Mouse (Mus musculus): ENCODE data around the gene Mlxipl.
A peak's percentile ranks its signal among the peaks of the same experiment; 100 is the strongest.
"Not testable (repeated sequence)": the region's sequence is repeated elsewhere in the genome, so short reads cannot be mapped to it uniquely, and the experiment has no call there.

Gene Mlxipl

GRCm38 (mm10) chr5:135089653-135090052 is at the start of gene Mlxipl:
Mlxipl (plus strand) TSS chr5:135089890.
- no peak for DNase-seq (ENCODE audit: low spot score)

DNA sequence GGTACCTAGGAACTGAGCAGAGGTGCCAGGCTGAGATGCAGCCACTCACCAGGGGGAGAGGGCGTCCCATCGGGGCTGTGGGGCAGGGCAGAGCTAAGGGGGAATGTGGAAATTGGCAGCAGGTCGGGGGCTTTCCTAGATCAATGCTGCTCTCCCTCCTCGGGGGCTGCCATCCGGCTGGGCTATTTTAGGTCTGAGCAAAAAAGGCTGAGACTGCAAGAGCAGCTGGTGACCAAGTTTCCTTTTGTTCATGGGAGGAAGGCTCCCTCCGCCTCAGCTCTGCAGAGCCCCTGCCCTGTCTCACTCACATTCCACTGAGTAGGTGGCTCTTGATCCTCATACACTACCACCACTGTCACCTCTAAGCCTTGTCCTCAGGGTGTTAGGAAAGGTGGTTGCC is 49.6 kb upstream of the Mlxipl start:
- no peak for DNase-seq (ENCODE audit: low spot score)

DNA sequence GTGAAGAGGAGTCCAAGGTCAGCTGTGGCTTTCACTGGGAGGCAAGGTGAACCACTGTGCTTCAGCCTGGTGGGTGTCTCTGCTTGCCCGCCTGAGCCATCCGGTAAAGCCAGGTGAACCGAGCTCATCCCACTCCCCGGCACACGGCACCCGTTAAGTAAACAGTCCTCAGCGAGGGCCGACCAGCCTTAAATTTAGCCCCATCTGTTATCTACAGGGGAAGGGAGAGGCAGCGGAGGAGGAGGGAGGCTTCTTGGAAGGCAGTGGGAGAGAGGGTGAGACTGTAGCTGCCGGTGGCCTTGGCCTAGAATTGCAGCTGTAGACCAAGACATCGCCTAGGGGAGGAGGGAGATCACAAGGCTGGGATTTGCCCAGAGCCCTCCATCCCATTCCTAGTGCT is 48.9 kb upstream of the Mlxipl start:
- DNase-seq (ENCODE audit: low spot score), result no peak

DNA sequence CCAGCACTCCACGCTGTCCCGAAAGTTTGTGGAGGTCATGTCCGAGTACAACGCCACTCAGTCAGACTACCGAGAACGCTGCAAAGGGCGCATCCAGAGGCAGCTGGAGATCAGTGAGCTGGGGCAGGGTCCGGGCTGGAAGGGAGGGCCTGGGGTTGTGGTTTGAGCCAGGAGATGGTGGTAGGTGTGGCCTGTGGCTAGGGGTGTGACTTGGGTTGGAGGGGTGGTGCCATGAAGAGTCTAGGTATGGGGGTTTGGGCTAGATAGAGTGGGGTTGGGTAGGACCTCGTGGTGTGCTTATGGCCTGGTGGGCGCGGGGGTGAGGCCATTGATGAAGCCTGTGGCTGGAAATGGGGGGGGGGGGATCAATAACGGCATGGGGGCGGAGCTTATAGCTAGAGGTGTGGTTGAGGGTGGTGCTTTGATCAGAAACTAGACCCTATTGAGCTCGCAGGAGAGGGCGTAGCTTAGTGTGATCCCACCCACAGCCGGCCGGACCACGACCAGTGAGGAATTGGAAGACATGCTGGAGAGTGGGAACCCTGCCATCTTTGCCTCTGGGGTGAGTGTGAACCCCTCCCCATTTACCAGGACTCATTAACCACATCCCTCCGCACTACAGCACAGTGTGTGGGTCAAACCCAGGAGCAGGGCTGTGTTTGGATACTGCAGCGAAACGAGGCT is 47.4 kb upstream of the Mlxipl start:
- DNase-seq (ENCODE audit: low spot score), result no peak

GRCm38 (mm10) chr5:135044575-135044974 is 45.1 kb upstream of the Mlxipl start:
- DNase-seq (ENCODE audit: low spot score), result no peak

GRCm38 (mm10) chr5:135048539-135048938 is 41.2 kb upstream of the Mlxipl start:
- DNase-seq (ENCODE audit: low spot score), result no peak

- DNase-seq (ENCODE audit: low spot score), result not testable (repeated sequence)
These were observed 40.4 kb upstream of the Mlxipl start for GRCm38 (mm10) chr5:135049268-135049667.

DNA sequence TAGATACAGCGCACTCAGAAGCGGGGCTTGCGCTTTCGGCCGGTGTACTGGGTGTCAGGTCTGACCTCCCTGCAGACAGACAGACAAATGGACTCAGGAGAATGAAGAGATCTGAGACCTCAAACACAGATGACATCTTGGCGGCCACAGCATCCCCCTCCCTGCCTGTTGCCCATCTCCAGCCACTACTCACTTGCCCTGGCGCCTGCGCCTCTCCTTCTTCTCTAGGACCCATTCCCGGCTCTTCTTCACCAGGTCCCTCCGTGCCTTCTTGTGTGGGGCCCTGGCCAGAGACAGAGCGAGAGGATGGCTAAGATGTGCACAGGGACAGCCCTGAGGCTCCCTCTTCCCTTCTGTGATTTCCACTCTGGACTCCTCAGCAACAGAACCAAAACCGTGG is 36.3 kb upstream of the Mlxipl start:
- DNase-seq (ENCODE audit: low spot score), result no peak

DNA sequence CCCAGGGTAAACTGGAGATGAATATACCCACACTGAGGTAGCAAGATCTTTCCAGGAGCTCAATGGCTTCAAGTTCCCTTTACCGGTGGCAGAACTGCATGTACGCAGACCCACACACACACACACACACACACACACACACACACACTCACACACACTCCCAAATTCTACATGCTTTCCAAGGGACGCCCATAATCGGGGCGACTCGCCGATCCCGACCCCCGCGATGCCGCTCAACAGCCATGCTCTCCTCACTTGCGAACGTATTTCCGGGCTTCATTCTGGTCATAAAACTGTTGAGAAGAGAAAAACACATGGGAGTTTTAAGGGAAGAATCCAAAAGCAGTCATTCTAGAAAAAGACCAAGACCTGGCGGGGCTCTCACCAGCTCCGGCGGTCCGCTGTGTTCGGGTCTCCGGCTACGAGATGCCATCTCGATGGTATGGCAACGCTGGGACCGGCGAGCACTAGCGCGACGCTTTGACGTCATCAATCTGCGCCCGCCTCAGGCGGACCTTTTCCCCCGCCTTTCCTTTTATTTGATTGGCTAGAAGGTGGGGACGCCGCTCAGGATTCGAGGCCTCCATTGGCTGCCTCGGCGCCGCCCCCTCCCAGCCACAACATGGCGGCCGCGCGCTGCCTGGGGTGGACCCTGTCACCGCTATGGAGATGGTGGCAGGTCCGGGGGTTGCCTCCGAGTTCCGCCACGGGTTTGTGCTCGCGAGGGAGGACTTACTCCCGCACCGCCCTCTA is 25.9 kb upstream of the Mlxipl start, which contains the start of gene Dnajc30:
Gene Dnajc30, plus strand, starts transcription at position 574 of the 753 bp plus-strand sequence.
- DNase-seq (ENCODE audit: low spot score), result peak; percentile 97

DNA sequence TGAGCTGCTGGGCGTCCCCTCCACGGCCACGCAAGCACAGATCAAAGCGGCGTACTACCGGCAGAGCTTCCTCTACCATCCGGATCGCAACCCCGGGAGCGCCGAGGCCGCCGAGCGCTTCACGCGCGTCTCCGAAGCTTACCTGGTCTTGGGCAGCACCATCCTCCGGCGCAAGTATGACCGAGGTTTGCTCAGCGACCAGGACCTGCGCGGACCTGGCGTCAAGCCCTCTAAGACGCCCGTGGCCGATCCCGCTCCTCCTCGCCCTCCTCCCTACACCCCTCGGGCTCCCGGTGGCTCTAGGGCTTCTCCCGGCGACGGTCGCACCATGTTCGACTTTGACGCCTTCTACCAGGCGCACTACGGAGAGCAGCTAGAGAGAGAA is 25.3 kb upstream of the Mlxipl start:
- DNase-seq (ENCODE audit: low spot score), result no peak

GRCm38 (mm10) chr5:135064909-135065446 is 24.7 kb upstream of the Mlxipl start, which contains the start of gene Bud23:
Bud23 (minus strand) TSS chr5:135064959.
- DNase-seq (ENCODE audit: low spot score), result not testable (repeated sequence)

- DNase-seq (ENCODE audit: low spot score), result no peak
These were observed 23.7 kb upstream of the Mlxipl start for GRCm38 (mm10) chr5:135066008-135066407.

GRCm38 (mm10) chr5:135070448-135070847 is 19.2 kb upstream of the Mlxipl start:
- DNase-seq (ENCODE audit: low spot score), result no peak

- DNase-seq (ENCODE audit: low spot score), result no peak
These were observed 17.6 kb upstream of the Mlxipl start for GRCm38 (mm10) chr5:135072061-135072460.

DNA sequence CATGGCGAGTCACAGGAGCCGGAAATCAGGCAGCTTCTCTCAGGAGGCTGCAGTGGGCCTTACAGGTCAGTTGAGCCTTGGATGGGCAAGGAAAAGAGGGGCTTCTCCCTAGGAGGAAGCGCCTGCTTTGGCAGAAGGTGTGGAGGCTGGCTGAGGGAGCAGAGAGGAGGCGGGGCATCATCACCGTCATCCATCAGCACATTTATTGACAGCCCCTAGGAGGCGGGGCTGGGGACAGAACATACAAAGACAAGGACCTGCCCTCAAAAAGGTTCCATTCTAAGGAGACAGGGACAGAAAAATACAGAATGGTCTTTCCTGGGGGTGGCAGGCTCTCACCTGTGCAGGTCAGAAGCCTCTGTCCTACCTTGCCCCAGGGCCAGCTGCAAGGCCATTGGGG is 17.0 kb upstream of the Mlxipl start:
- DNase-seq (ENCODE audit: low spot score), result no peak

- no peak for DNase-seq (ENCODE audit: low spot score)
These were observed 16.1 kb upstream of the Mlxipl start for GRCm38 (mm10) chr5:135073349-135074150.

- DNase-seq (ENCODE audit: low spot score), result no peak
These were observed 14.0 kb upstream of the Mlxipl start for GRCm38 (mm10) chr5:135075655-135076054.

DNA sequence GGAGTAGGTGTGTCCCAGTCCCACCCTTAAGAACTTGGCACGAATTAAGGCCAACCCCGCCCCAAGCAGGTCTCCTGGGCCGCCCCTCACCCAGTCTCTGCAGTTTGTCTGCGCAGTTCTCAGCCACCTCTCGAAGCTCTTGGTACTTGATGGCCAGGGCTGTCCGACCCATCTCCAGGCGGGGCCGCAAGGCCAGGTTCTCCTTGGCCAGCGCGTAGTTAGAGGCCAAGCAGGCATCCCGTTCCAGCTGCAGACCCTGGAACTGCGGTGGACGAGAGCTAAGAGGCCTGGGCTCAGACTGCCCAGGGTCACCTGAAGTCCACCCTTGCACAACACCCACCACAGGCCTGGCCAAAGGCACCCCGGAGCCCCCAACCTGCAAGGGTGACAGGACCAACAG is 13.3 kb upstream of the Mlxipl start:
- no peak for DNase-seq (ENCODE audit: low spot score)

- DNase-seq (ENCODE audit: low spot score), result no peak
These were observed 12.7 kb upstream of the Mlxipl start for GRCm38 (mm10) chr5:135076931-135077505.

DNA sequence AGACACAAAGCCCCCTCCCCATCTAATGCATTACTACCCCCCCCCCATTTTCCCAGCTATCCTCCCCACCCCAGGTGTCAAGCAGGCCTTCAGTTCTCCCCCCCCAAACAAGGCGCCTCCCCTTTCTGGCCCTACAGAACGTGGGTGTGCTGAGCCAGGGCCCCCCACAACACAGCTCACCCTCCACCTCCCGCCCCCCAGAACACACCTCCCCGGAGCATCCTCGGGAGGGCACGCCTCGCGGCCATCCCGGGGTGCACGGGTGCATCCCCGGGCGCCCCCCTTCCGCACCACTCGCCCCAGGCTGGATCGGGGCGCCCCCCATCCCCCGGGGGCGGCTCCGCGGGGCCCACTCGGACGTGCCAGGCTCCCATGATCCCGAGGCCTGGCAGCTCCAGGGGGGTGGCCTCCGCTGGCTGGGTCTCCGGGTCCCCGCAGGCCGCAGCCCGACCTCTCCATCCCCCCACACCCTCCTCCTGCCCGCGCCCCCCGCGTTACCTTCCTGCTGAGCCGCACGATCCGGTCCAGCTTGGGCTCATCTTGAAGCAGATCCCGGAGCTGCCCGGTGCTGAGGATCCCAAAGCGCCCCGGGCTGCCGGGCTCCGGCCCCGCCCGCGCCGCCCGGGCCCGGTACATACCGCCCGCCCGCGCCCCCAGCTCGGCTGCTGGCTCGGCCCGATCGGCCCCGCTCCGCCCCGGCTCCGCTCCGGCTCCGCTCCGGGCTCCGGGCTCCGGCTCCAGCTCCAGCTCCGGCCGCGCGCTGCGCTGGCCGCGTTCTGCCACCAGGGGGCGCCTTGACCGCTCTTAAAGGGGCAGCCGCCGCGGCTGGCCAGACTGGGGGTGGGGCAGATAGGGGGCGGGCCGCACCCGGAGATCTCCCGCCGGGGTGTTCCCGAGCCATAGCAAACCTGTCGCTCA is 11.9 kb upstream of the Mlxipl start, which contains the start of gene Vps37d:
Gene Vps37d, minus strand, starts transcription at position 703 of the 918 bp plus-strand sequence.
- DNase-seq (ENCODE audit: low spot score), result peak; percentile 79

DNA sequence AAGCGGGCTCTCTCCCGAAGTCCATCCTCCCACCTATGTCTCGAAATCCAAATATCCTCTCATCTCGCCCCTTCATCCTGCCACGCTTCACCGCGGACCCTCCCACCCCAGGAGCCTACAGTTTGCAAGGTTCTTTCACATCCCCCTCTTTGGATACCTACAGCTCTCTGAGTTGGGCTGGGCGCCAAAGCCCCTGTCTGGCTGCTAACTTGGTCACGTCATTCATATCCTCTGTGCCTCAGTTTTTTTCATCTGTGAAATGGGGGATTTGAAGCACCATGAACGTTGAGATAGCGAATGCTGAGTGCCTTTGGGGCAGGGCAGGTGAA is 11.2 kb upstream of the Mlxipl start:
- DNase-seq (ENCODE audit: low spot score), result no peak

Data from T-cell, adult 2 months (primary cell).